Mouse (Mus musculus) lung, embryonic 14.5 days (tissue): Measurements from ENCODE around the gene Cst3. TPM values are rescaled to one million over a fixed set of nuclear protein-coding genes. Genes with fewer than 3 reads are reported as not detected.

Experiments used
- ATAC-seq: fragments of 200-750 bp; cut with Nextera tagmentation; 2 replicates; pipeline ENCODE4 v1.8.0; 2017; ENCODE audit warnings: mild to moderate bottlenecking, moderate TSS enrichment, moderate library complexity; ENCODE audit not compliant: insufficient read depth
- DNase-seq: peaks from one replicate; pipeline ENCODE4 v3.0.0-alpha.2; 2015
- H3K27ac ChIP-seq: fragments of 300-500 bp; sonication (generic); 2 replicates; pipeline ENCODE4 v1.5.1; 2014; ENCODE audit warnings: low read depth, mild to moderate bottlenecking, moderate library complexity
- H3K27me3 ChIP-seq: fragments of 300-500 bp; sonication (generic); 2 replicates; pipeline ENCODE4 v1.6.1; 2014; ENCODE audit warnings: low read length, control low read depth; ENCODE audit not compliant: insufficient read depth
- H3K36me3 ChIP-seq: fragments of 300-500 bp; sonication (generic); 2 replicates; pipeline ENCODE4 v1.6.1; 2014; ENCODE audit warnings: control low read depth; ENCODE audit not compliant: insufficient read depth
- H3K4me1 ChIP-seq: fragments of 300-500 bp; sonication (generic); 2 replicates; pipeline ENCODE4 v1.6.1; 2014; ENCODE audit warnings: antibody characterized with exemption, control low read depth; ENCODE audit not compliant: insufficient read depth
- H3K4me2 ChIP-seq: fragments of 300-500 bp; sonication (generic); 2 replicates; pipeline ENCODE4 v1.6.1; 2014; ENCODE audit warnings: mild to moderate bottlenecking
- H3K4me3 ChIP-seq: fragments of 300-500 bp; sonication (generic); 2 replicates; pipeline ENCODE4 v1.5.1; 2014; ENCODE audit warnings: low read depth, low read length
- H3K9ac ChIP-seq: fragments of 300-500 bp; sonication (generic); 2 replicates; pipeline ENCODE4 v1.6.1; 2014
- H3K9me3 ChIP-seq: fragments of 300-500 bp; sonication (generic); 2 replicates; pipeline ENCODE4 v1.6.1; 2016; ENCODE audit warnings: low read depth, low read length, control low read depth
- CTCF ChIP-seq: IDR thresholded peaks from 2 replicates; pipeline ENCODE4 v1.5.1; 2016; ENCODE audit warnings: antibody characterized with exemption, low read depth
- WGBS: fragments of 180-500 bp; shearing (Covaris S2); extraction: QIAGEN DNeasy Blood & Tissue Kit; methylation state at CpG from one replicate; pipeline ENCODE4 v1.1.7; 2014; 5-methylcytosine and 5-hydroxymethylcytosine counted together
- polyA plus RNA-seq: library from polyadenylated mRNA; unstranded; fragments of >200 nt; fragmentation: Nextera tagmentation; extraction: Ambion mirVana; gene quantifications from 2 replicates; pipeline ENCODE4 v1.2.1, GENCODE M21; 2014

Cst3 gene
- polyA plus RNA-seq, 1 experiment from 2014 or later, result 481 TPM

- Histone ChIP-seq H3K36me3 (no peaks in the 10 kb centered on the region), H3K27ac (no peak overlapping the region), H3K9ac (no peak overlapping the region), H3K9me3 (no peaks in the 10 kb centered on the region), H3K4me3 (no peak overlapping the region), H3K4me2 (no peak overlapping the region), H3K4me1 (no peaks in the 10 kb centered on the region), H3K27me3 (no peaks in the 10 kb centered on the region)
- 69% methylated on average over 3 of the region's 3 CpGs for WGBS
- TF ChIP-seq CTCF, result no peak
- no peak for ATAC-seq
- DNase-seq, result no peak
Observed at GRCm38 (mm10) chr2:148888872-148889271, 13.4 kb upstream of the Cst3 start.

DNA sequence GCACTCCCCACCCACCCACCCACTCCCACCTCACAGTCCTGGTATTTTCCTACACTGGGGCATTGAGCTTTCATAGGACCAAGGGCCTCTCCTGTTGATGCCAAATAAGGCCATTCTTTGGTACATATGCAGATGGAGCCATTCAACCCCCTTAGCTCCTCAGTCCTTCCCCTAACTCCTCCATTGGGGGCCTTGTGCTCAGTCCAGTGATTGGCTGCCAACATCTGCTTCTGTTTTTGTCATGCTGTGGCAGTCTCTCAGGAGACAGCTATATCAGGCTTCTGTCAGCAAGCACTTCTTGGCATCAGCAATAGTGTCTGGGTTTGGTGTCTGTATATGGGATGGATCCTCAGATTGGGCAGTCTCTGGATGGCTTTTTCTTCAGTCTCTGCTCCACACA, 9.2 kb upstream of the Cst3 start:
- ATAC-seq (peak; percentile 69; the same call in 1 of the 2 replicates), DNase-seq (peak; percentile 19)
- no peaks in the 10 kb centered on the region for H3K36me3 ChIP-seq
- no peak for TF ChIP-seq CTCF
- H3K4me3 ChIP-seq, result no peak overlapping the region
- H3K27ac ChIP-seq, result no peak overlapping the region
- no peaks in the 10 kb centered on the region for H3K4me1 ChIP-seq
- no peak overlapping the region for H3K4me2 ChIP-seq
- no peak overlapping the region for H3K9ac ChIP-seq
- no peaks in the 10 kb centered on the region for H3K27me3 ChIP-seq
- H3K9me3 ChIP-seq, result no peaks in the 10 kb centered on the region

GRCm38 (mm10) chr2:148879199-148879598, 3.7 kb upstream of the Cst3 start:
- H3K4me3 ChIP-seq, result no peak overlapping the region
- no peak for TF ChIP-seq CTCF
- ATAC-seq, result no peak

DNA sequence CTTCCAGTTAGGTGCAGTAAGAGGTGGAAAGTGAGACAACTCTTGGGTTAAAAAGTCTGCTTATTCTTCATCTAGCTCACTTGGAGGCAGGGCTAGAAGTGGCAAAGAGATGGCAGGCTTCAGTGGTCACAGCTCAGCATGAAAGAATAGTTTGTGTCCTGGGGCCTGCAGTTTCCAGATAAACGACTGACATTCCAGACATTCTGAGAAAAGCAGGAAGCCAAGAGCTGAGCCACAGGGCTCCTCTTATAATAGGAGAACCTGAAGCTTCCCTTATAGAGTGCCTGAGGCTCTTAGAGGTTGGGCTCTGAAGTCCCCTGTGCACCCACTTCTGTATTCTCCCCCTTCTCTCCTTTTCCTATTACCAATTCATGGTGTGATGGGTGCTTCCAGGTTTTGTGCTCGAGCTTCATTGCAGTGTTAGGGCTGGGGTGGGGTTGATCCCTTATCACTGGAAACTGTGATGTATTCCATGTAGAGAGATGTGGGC, 3.2 kb upstream of the Cst3 start:
- ATAC-seq, result no peak
- no peak overlapping the region for H3K27ac ChIP-seq

More at GRCm38 (mm10) chr2:148879199-148879598, 3.7 kb upstream of the Cst3 start:
- no peaks in the 10 kb centered on the region for H3K27me3 ChIP-seq
- no peaks in the 10 kb centered on the region for H3K36me3 ChIP-seq
- no peaks in the 10 kb centered on the region for H3K9me3 ChIP-seq
- H3K4me2 ChIP-seq, result no peak overlapping the region
- DNase-seq, result no peak
- WGBS, result 46% methylated on average over 1 of the region's 1 CpGs
- no peak overlapping the region for H3K27ac ChIP-seq
- no peak overlapping the region for H3K9ac ChIP-seq
- 0 out of 2 replicates have a peak, but pooled peaks cover 4% of the 10 kb centered on the region for H3K4me1 ChIP-seq

DNA sequence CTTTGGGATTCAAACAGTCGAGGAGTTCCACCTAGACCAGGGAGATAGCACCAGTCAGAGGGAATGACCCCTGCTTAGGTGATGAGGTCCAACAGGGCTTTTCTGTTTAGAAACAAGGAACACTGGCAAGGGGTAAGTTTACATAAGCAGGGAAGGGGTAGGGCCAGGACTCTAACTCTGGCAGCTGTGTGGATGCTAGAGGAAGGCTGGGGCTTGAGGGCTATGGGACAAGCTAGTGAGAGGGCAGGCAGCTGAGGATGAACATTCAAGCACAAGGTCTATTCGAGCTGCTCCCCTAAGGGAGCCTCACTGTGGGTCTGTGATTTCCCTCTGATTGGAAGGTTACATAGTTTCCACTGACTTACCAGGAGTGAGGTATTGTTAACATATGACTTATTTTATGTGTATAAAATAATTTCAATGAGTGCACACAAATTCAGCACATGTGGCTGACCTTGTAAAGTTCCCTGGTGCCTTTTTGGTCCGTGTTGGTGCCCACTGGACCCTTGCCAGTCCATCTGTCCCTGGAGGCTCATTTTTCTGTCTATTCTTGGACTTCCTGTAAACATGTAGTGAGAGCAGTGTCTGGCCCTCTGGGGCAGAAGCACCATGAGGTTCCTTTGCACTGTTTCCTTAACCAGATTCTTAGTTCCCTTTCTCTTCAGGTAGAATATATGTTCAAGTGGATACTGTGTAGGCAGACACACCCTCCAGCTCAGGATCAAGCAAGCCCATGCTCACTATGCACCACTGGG, 1.7 kb upstream of the Cst3 start:
- peak; percentile 54 for DNase-seq
- H3K9me3 ChIP-seq, result no peaks in the 10 kb centered on the region
- no peak overlapping the region for H3K4me3 ChIP-seq
- H3K27me3 ChIP-seq, result no peaks in the 10 kb centered on the region
- ATAC-seq, result no peak
- H3K4me2 ChIP-seq, result no peak overlapping the region
- no peak for TF ChIP-seq CTCF
- peaks cover 5% of the 10 kb centered on the region for H3K36me3 ChIP-seq
- H3K9ac ChIP-seq, result no peak overlapping the region
- H3K4me1 ChIP-seq, result peaks cover 13% of the 10 kb centered on the region
- H3K27ac ChIP-seq, result peak overlapping the region; percentile 54; the same call in 1 of the 2 replicates
- 18% methylated on average over 3 of the region's 3 CpGs for whole genome bisulfite sequencing

More for the DNA sequence above, 3.2 kb upstream of the Cst3 start:
- Histone ChIP-seq H3K4me3 (no peak overlapping the region), H3K9ac (no peak overlapping the region), H3K27me3 (no peaks in the 10 kb centered on the region), H3K4me2 (no peak overlapping the region), H3K4me1 (0 out of 2 replicates have a peak, but pooled peaks cover 4% of the 10 kb centered on the region), H3K36me3 (no peaks in the 10 kb centered on the region), H3K9me3 (no peaks in the 10 kb centered on the region)
- WGBS, result 6% methylated on average over 2 of the region's 2 CpGs
- peak; percentile 27 for DNase-seq
- no peak for TF ChIP-seq CTCF

DNA sequence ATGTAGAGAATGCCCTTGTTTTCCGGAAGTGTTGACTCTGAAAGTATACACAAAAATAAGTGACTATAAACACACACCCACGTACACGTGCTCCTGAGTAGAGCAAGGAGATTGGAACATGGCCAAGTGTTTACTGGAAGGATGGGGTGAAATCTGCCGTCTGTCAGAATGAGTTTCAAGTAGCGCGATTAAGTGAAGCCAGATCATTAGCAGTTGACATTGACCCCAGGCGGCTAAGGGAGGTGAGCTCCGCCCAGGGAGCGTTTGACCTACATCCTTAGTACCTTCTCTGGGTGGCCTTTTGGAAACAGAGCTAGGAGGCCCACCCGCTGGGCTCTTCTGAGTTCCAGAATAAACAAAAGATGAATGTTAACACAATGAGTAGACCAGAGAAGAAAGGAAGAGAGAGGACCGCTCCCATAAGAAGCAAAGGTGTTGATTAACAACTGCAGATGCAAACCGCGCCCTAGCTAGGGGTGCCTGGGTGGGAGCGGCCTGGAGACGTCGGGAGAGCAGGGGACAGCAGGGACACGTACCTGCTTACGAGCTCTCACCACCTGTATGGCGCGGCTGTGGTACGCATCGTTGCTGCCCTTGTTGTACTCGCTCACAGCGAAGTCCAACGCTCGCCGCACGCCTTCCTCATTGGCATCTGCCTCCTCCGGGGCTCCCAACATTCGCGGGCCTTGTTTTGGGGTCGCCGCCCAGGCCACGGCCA, 716 bp downstream of the Cst3 start:
- Histone ChIP-seq H3K27ac (peak overlapping the region; percentile 88), H3K9me3 (no peaks in the 10 kb centered on the region), H3K4me2 (peak overlapping the region; percentile 65), H3K4me3 (peak overlapping the region; percentile 69), H3K27me3 (no peaks in the 10 kb centered on the region), H3K9ac (peak overlapping the region; percentile 73), H3K36me3 (peaks cover 22% of the 10 kb centered on the region), H3K4me1 (peaks cover 13% of the 10 kb centered on the region)
- DNase-seq (peak; percentile 74), ATAC-seq (peak; percentile 60)
- TF ChIP-seq CTCF, result no peak
- under 1% methylated on average over 34 of the region's 34 CpGs for WGBS

- peaks cover 13% of the 10 kb centered on the region for H3K4me1 ChIP-seq
- peaks cover 22% of the 10 kb centered on the region for H3K36me3 ChIP-seq
- H3K4me2 ChIP-seq, result peak overlapping the region; percentile 65
- ATAC-seq, result peak; percentile 13; the same call in 1 of the 2 replicates
- no peak overlapping the region for H3K27ac ChIP-seq
- H3K4me3 ChIP-seq, result peak overlapping the region; percentile 69
- no peak for TF ChIP-seq CTCF
- DNase-seq, result no peak
- WGBS, result 19% methylated on average over 3 of the region's 3 CpGs
- H3K27me3 ChIP-seq, result no peaks in the 10 kb centered on the region
- no peaks in the 10 kb centered on the region for H3K9me3 ChIP-seq
- peak overlapping the region; percentile 73 for H3K9ac ChIP-seq
Observed at GRCm38 (mm10) chr2:148874224-148874616, 1.3 kb downstream of the Cst3 start.
